Mouse (Mus musculus): ENCODE results near the gene Olfr1205. TPM values are rescaled to one million over a fixed set of nuclear protein-coding genes. Genes with fewer than 3 reads are reported as not detected.

The Olfr1205 gene
- 0.05 TPM in 1 of 2 replicates, not detected in the other for polyA plus RNA-seq (2015; fragmentation: Nextera tagmentation; extraction: Ambion mirVana)

DNA sequence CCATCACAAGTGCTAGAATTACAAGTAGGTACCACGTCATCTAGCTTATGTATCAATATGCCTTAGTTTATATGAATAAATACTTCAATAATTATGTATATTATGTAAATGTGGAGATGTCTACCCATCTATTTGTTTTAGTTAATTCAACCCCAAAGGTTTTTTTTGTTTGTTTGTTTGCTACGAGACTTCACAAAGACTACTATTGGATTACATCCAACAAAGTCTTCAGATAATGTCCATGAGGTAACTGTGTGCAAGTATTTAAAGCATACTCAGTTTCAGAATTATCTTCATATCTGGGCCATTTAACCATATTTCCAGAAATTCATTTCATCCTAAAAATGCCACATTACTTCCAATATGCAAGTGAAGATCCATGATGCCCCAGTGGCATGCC, at the start of gene Olfr1205:
Olfr1205 (plus strand) TSS at position 301 of the 400 bp plus-strand sequence.
- H3K9me3 ChIP-seq (ENCODE audit: control insufficient read depth, low read length) = no peaks in the 10 kb centered on the region
- no peaks in the 10 kb centered on the region for H3K4me1 ChIP-seq (replicated peaks; ENCODE audit: control insufficient read depth, insufficient read depth)
- 76% methylated on average over 2 of the region's 2 CpGs for WGBS
- ATAC-seq (ENCODE audit: low FRiP score, low TSS enrichment) (no peak), DNase-seq (ENCODE audit: low spot score) (no peak)
- no peak within 1 kb of the TSS for H3K27ac ChIP-seq (replicated peaks)
- TF ChIP-seq EP300 (optimal IDR thresholded peaks at IDR 0.05) (no peak), CTCF (IDR thresholded peaks at IDR 0.05; ENCODE audit: low read depth) (no peak)
- no peak within 1 kb of the TSS for H3K4me3 ChIP-seq (ENCODE audit: low read depth, low read length)
- no peaks in the 10 kb centered on the region for H3K27me3 ChIP-seq (ENCODE audit: control insufficient read depth, insufficient read depth, low read length)
- no peaks in the 10 kb centered on the region for H3K36me3 ChIP-seq (ENCODE audit: control insufficient read depth, insufficient read depth, low read length)
- no peak within 1 kb of the TSS for H3K9ac ChIP-seq (ENCODE audit: low read length)
- no peak within 1 kb of the TSS for H3K4me2 ChIP-seq (replicated peaks; ENCODE audit: low read depth)

GRCm38 (mm10) chr2:88792736-88793135, 36.8 kb upstream of the Olfr1205 start, which contains the start of gene Olfr1201:
Olfr1201 (plus strand) TSS chr2:88793036.
- ATAC-seq (ENCODE audit: low FRiP score, low TSS enrichment) (no peak), DNase-seq (ENCODE audit: low spot score) (no peak)
- H3K27me3 ChIP-seq (ENCODE audit: control insufficient read depth, insufficient read depth, low read length) = no peaks in the 10 kb centered on the region
- no peak within 1 kb of the TSS for H3K4me2 ChIP-seq (replicated peaks; ENCODE audit: low read depth)
- H3K9me3 ChIP-seq (ENCODE audit: control insufficient read depth, low read length) = no peaks in the 10 kb centered on the region
- WGBS = 65% methylated on average over 6 of the region's 6 CpGs
- no peaks in the 10 kb centered on the region for H3K4me1 ChIP-seq (replicated peaks; ENCODE audit: control insufficient read depth, insufficient read depth)
- TF ChIP-seq CTCF (IDR thresholded peaks at IDR 0.05; ENCODE audit: low read depth) (no peak), EP300 (optimal IDR thresholded peaks at IDR 0.05) (no peak)
- H3K9ac ChIP-seq (ENCODE audit: low read length) = no peak within 1 kb of the TSS
- no peak within 1 kb of the TSS for H3K4me3 ChIP-seq (ENCODE audit: low read depth, low read length)
- H3K36me3 ChIP-seq (ENCODE audit: control insufficient read depth, insufficient read depth, low read length) = no peaks in the 10 kb centered on the region
- H3K27ac ChIP-seq (replicated peaks) = no peak within 1 kb of the TSS

DNA sequence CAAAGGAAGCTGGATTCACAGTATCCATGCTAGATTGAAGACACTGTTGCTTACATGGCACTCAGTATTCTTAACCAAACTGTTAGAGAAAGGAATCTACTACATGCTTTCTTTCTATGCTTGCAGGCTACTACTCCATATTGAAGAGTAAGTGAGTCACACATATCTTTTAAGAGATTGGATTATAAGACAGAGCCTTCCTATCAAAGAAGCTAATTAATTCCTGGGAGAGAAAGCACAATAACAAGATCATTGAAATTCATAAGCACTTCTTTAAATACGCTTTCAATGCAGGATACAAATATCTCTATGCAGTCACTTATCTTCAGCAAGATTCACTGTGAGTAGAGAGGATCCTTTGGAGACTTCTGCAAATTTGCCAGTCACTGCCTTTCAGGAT, 15.3 kb upstream of the Olfr1205 start, which contains the start of gene Olfr1202:
Olfr1202 (plus strand) TSS at position 301 of the 400 bp plus-strand sequence.
- WGBS = 73% methylated on average over 1 of the region's 1 CpGs
- Histone ChIP-seq H3K4me1 (replicated peaks; ENCODE audit: control insufficient read depth, insufficient read depth) (no peaks in the 10 kb centered on the region), H3K9me3 (ENCODE audit: control insufficient read depth, low read length) (no peaks in the 10 kb centered on the region), H3K4me3 (ENCODE audit: low read depth, low read length) (no peak within 1 kb of the TSS), H3K4me2 (replicated peaks; ENCODE audit: low read depth) (no peak within 1 kb of the TSS), H3K27me3 (ENCODE audit: control insufficient read depth, insufficient read depth, low read length) (no peaks in the 10 kb centered on the region), H3K36me3 (ENCODE audit: control insufficient read depth, insufficient read depth, low read length) (no peaks in the 10 kb centered on the region), H3K9ac (ENCODE audit: low read length) (no peak within 1 kb of the TSS), H3K27ac (replicated peaks) (no peak within 1 kb of the TSS)
- TF ChIP-seq CTCF (IDR thresholded peaks at IDR 0.05; ENCODE audit: low read depth) = no peak
- TF ChIP-seq EP300 (optimal IDR thresholded peaks at IDR 0.05) = no peak
- ATAC-seq (ENCODE audit: low FRiP score, low TSS enrichment) (no peak), DNase-seq (ENCODE audit: low spot score) (no peak)

- ATAC-seq (ENCODE audit: low FRiP score, low TSS enrichment) = no peak
- no peaks in the 10 kb centered on the region for H3K27me3 ChIP-seq (ENCODE audit: control insufficient read depth, insufficient read depth, low read length)
- H3K27ac ChIP-seq (replicated peaks) = no peak overlapping the region
- H3K9me3 ChIP-seq (ENCODE audit: control insufficient read depth, low read length) = no peaks in the 10 kb centered on the region
- H3K9ac ChIP-seq (ENCODE audit: low read length) = no peak overlapping the region
- no peaks in the 10 kb centered on the region for H3K36me3 ChIP-seq (ENCODE audit: control insufficient read depth, insufficient read depth, low read length)
- TF ChIP-seq EP300 (optimal IDR thresholded peaks at IDR 0.05) (no peak), CTCF (IDR thresholded peaks at IDR 0.05; ENCODE audit: low read depth) (no peak)
- DNase-seq (ENCODE audit: low spot score) = no peak
- H3K4me2 ChIP-seq (replicated peaks; ENCODE audit: low read depth) = no peak overlapping the region
- H3K4me3 ChIP-seq (ENCODE audit: low read depth, low read length) = no peak overlapping the region
- WGBS = 29% methylated on average over 2 of the region's 2 CpGs
- no peaks in the 10 kb centered on the region for H3K4me1 ChIP-seq (replicated peaks; ENCODE audit: control insufficient read depth, insufficient read depth)
Observed at GRCm38 (mm10) chr2:88838477-88838876, 8.9 kb downstream of the Olfr1205 start.

DNA sequence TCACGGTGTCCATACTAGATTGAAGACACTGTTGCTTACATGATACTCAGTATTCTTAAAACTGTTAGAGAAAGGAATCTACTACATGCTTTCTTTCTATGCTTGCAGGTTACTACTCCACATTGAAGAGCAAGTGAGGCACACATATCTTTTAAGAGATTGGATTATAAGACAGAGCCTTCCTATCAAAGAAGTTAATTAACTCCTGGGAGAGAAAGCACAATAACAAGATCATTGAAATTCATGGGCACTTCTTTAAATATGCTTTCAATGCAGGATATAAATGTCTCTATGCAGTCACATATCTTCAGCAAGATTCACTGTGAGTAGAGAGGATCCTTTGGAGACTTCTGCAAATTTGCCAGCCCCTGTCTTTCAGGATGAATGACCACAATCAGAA, 19.5 kb downstream of the Olfr1205 start, which contains the start of gene Olfr1204:
Olfr1204 (plus strand) TSS at position 301 of the 400 bp plus-strand sequence.
- no peak for DNase-seq (ENCODE audit: low spot score)
- Histone ChIP-seq H3K27me3 (ENCODE audit: control insufficient read depth, insufficient read depth, low read length) (no peaks in the 10 kb centered on the region), H3K4me3 (ENCODE audit: low read depth, low read length) (no peak within 1 kb of the TSS), H3K27ac (replicated peaks) (no peak within 1 kb of the TSS), H3K4me1 (replicated peaks; ENCODE audit: control insufficient read depth, insufficient read depth) (no peaks in the 10 kb centered on the region), H3K36me3 (ENCODE audit: control insufficient read depth, insufficient read depth, low read length) (no peaks in the 10 kb centered on the region), H3K4me2 (replicated peaks; ENCODE audit: low read depth) (no peak within 1 kb of the TSS), H3K9ac (ENCODE audit: low read length) (no peak within 1 kb of the TSS), H3K9me3 (ENCODE audit: control insufficient read depth, low read length) (no peaks in the 10 kb centered on the region)
- no peak for ATAC-seq (ENCODE audit: low FRiP score, low TSS enrichment)
- WGBS = 89% methylated on average over 1 of the region's 1 CpGs
- no peak for TF ChIP-seq EP300 (optimal IDR thresholded peaks at IDR 0.05)
- TF ChIP-seq CTCF (IDR thresholded peaks at IDR 0.05; ENCODE audit: low read depth) = no peak

DNA sequence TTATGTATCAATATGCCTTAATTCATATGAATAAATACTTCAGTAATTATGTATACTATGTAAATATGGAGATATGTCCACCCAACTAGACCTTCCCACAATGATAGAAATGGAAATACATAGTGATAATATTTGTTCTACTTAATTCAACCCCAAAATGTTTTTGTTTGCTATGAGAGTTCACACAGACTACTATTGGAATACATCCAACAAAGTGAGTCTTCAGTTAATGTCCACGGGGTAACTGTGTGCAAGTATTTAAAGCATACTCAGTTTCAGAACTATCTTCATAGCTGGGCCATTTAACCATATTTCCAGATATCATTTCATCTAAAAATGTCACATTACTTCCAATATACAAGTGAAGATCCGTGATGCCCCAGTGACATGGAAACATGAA, 33.4 kb downstream of the Olfr1205 start, which contains the start of gene Olfr1206:
Olfr1206 (plus strand) TSS at position 301 of the 400 bp plus-strand sequence.
- no peaks in the 10 kb centered on the region for H3K9me3 ChIP-seq (ENCODE audit: control insufficient read depth, low read length)
- H3K4me3 ChIP-seq (ENCODE audit: low read depth, low read length) = no peak within 1 kb of the TSS
- no peak for DNase-seq (ENCODE audit: low spot score)
- H3K36me3 ChIP-seq (ENCODE audit: control insufficient read depth, insufficient read depth, low read length) = no peaks in the 10 kb centered on the region
- H3K4me2 ChIP-seq (replicated peaks; ENCODE audit: low read depth) = no peak within 1 kb of the TSS
- ATAC-seq (ENCODE audit: low FRiP score, low TSS enrichment) = no peak
- no peak within 1 kb of the TSS for H3K9ac ChIP-seq (ENCODE audit: low read length)
- no peak for TF ChIP-seq CTCF (IDR thresholded peaks at IDR 0.05; ENCODE audit: low read depth)
- no peak for TF ChIP-seq EP300 (optimal IDR thresholded peaks at IDR 0.05)
- no peaks in the 10 kb centered on the region for H3K4me1 ChIP-seq (replicated peaks; ENCODE audit: control insufficient read depth, insufficient read depth)
- no peak within 1 kb of the TSS for H3K27ac ChIP-seq (replicated peaks)
- H3K27me3 ChIP-seq (ENCODE audit: control insufficient read depth, insufficient read depth, low read length) = no peaks in the 10 kb centered on the region
- 72% methylated on average over 2 of the region's 2 CpGs for WGBS

Other genes starting within 250 kb of the Olfr1205 start
- not detected in 2 replicates for gene Olfr1189, start 243.3 kb upstream of the Olfr1205 start, polyA plus RNA-seq (2015; fragmentation: Nextera tagmentation; extraction: Ambion mirVana)
- not detected in 2 replicates for gene Olfr1191-ps1, start 189.2 kb upstream of the Olfr1205 start, polyA plus RNA-seq (2015; fragmentation: Nextera tagmentation; extraction: Ambion mirVana)
- gene Olfr1192-ps1, start 181.2 kb upstream of the Olfr1205 start, polyA plus RNA-seq (2015; fragmentation: Nextera tagmentation; extraction: Ambion mirVana) = 0.02 TPM in 1 of 2 replicates, not detected in the other
- not detected in 2 replicates for gene Olfr1193, start 154.1 kb upstream of the Olfr1205 start, polyA plus RNA-seq (2015; fragmentation: Nextera tagmentation; extraction: Ambion mirVana)
- 0.04 TPM in 1 of 2 replicates, not detected in the other for gene Olfr1195, start 140.6 kb upstream of the Olfr1205 start, polyA plus RNA-seq (2015; fragmentation: Nextera tagmentation; extraction: Ambion mirVana)
- gene Olfr1196, start 125.1 kb upstream of the Olfr1205 start, polyA plus RNA-seq (2015; fragmentation: Nextera tagmentation; extraction: Ambion mirVana) = not detected in 2 replicates
- not detected in 2 replicates for gene Olfr1197, start 97.4 kb upstream of the Olfr1205 start, polyA plus RNA-seq (2015; fragmentation: Nextera tagmentation; extraction: Ambion mirVana)
- not detected in 2 replicates for gene Olfr1198, start 78.4 kb upstream of the Olfr1205 start, polyA plus RNA-seq (2015; fragmentation: Nextera tagmentation; extraction: Ambion mirVana)
- not detected in 2 replicates for gene Olfr1199, start 69.3 kb upstream of the Olfr1205 start, polyA plus RNA-seq (2015; fragmentation: Nextera tagmentation; extraction: Ambion mirVana)
- not detected in 2 replicates for gene Olfr1200, start 59.2 kb upstream of the Olfr1205 start, polyA plus RNA-seq (2015; fragmentation: Nextera tagmentation; extraction: Ambion mirVana)
- gene Olfr1201, start 36.7 kb upstream of the Olfr1205 start, polyA plus RNA-seq (2015; fragmentation: Nextera tagmentation; extraction: Ambion mirVana) = not detected in 2 replicates
- 0.04 TPM in 1 of 2 replicates, not detected in the other for gene Olfr1202, start 15.2 kb upstream of the Olfr1205 start, polyA plus RNA-seq (2015; fragmentation: Nextera tagmentation; extraction: Ambion mirVana)
- not detected in 2 replicates for gene Olfr1204, start 19.6 kb downstream of the Olfr1205 start, polyA plus RNA-seq (2015; fragmentation: Nextera tagmentation; extraction: Ambion mirVana)
- gene Olfr1206, start 33.5 kb downstream of the Olfr1205 start, polyA plus RNA-seq (2015; fragmentation: Nextera tagmentation; extraction: Ambion mirVana) = not detected in 2 replicates
- not detected in 2 replicates for gene Olfr1208, start 72.6 kb downstream of the Olfr1205 start, polyA plus RNA-seq (2015; fragmentation: Nextera tagmentation; extraction: Ambion mirVana)
- gene Olfr1209, start 85.4 kb downstream of the Olfr1205 start, polyA plus RNA-seq (2015; fragmentation: Nextera tagmentation; extraction: Ambion mirVana) = not detected in 2 replicates
- gene Olfr1211, start 108.4 kb downstream of the Olfr1205 start, polyA plus RNA-seq (2015; fragmentation: Nextera tagmentation; extraction: Ambion mirVana) = not detected in 2 replicates
- not detected in 2 replicates for gene Olfr1212, start 124.2 kb downstream of the Olfr1205 start, polyA plus RNA-seq (2015; fragmentation: Nextera tagmentation; extraction: Ambion mirVana)
- not detected in 2 replicates for gene Gm13762, start 150.5 kb downstream of the Olfr1205 start, polyA plus RNA-seq (2015; fragmentation: Nextera tagmentation; extraction: Ambion mirVana)
- not detected in 2 replicates for gene Olfr1214, start 162.9 kb downstream of the Olfr1205 start, polyA plus RNA-seq (2015; fragmentation: Nextera tagmentation; extraction: Ambion mirVana)
- not detected in 2 replicates for gene Olfr1215, start 177.2 kb downstream of the Olfr1205 start, polyA plus RNA-seq (2015; fragmentation: Nextera tagmentation; extraction: Ambion mirVana)
- gene Olfr1216, start 188.6 kb downstream of the Olfr1205 start, polyA plus RNA-seq (2015; fragmentation: Nextera tagmentation; extraction: Ambion mirVana) = not detected in 2 replicates
- not detected in 2 replicates for gene Olfr1217, start 202.3 kb downstream of the Olfr1205 start, polyA plus RNA-seq (2015; fragmentation: Nextera tagmentation; extraction: Ambion mirVana)
- gene Olfr1218, start 231.4 kb downstream of the Olfr1205 start, polyA plus RNA-seq (2015; fragmentation: Nextera tagmentation; extraction: Ambion mirVana) = not detected in 2 replicates

Data from stomach, postnatal 0 days (tissue).